Mouse (Mus musculus) CH12.LX (cell line): Measurements from ENCODE around the gene A730009L09Rik. TPM values are rescaled to one million over a fixed set of nuclear protein-coding genes. Genes with fewer than 3 reads are reported as not detected.

ENCODE experiments used
- DNase-seq: peaks from one replicate; pipeline ENCODE4 v3.0.0-alpha.2; 2013; ENCODE audit errors: extremely low read depth
- H3K27ac ChIP-seq: 2 replicates; pipeline ENCODE4 v1.5.1; 2012; ENCODE audit warnings: low read depth, mild to moderate bottlenecking, control low read depth, moderate library complexity; ENCODE audit not compliant: insufficient read depth
- H3K27me3 ChIP-seq: replicated peaks from 2 replicates; pipeline ENCODE3; 2012; ENCODE audit warnings: inconsistent platforms
- H3K36me3 ChIP-seq, 2 experiments: replicated peaks in 1 of 2; 2 replicates each; pipeline versions ENCODE3 to v1.6.1; 2012; ENCODE audit warnings: inconsistent platforms in 1 of 2, low read length in 1 of 2, mild to moderate bottlenecking in 1 of 2, mixed read lengths in 1 of 2, moderate library complexity in 1 of 2; ENCODE audit not compliant: control insufficient read depth in 1 of 2, insufficient read depth in 1 of 2
- H3K4me1 ChIP-seq, 2 experiments: 2 replicates each; pipeline ENCODE4 v1.6.1; 2012; ENCODE audit warnings: inconsistent platforms in 1 of 2, moderate library complexity in 1 of 2; ENCODE audit not compliant: insufficient read depth in 2 of 2, control insufficient read depth in 1 of 2
- H3K4me2 ChIP-seq: 2 replicates; pipeline ENCODE4 v1.6.1; 2012; ENCODE audit warnings: low read depth, mild to moderate bottlenecking, control low read depth; ENCODE audit not compliant: poor library complexity, insufficient read depth, severe bottlenecking
- H3K4me3 ChIP-seq, 3 experiments: fragments of 150-350 bp in 1 of 3; sonication (generic) in 1 of 3; replicated peaks in 1 of 3; 2 replicates each; pipeline versions ENCODE3 to v1.5.1; 2011 to 2012; ENCODE audit warnings: low read depth in 2 of 3, low read length in 2 of 3, mild to moderate bottlenecking in 2 of 3, moderate library complexity in 2 of 3, control low read depth in 1 of 3, improper control_type of control experiment in 1 of 3, inconsistent platforms in 1 of 3, mixed read lengths in 1 of 3; ENCODE audit not compliant: poor library complexity in 1 of 3
- H3K79me2 ChIP-seq: replicated peaks from 2 replicates; pipeline ENCODE4 v1.6.1; 2012; ENCODE audit warnings: mild to moderate bottlenecking, moderate library complexity; ENCODE audit not compliant: control insufficient read depth, poor library complexity, insufficient read depth, severe bottlenecking; ENCODE audit errors: extremely low read depth
- H3K9ac ChIP-seq: 2 replicates; pipeline ENCODE4 v1.6.1; 2012; ENCODE audit warnings: low read depth, mild to moderate bottlenecking, control low read depth, moderate library complexity; ENCODE audit not compliant: insufficient read depth
- H3K9me3 ChIP-seq: replicated peaks from 2 replicates; pipeline ENCODE3; 2012; ENCODE audit warnings: low read length, inconsistent platforms, mixed read lengths
- CHD1 ChIP-seq: IDR thresholded peaks from 2 replicates; pipeline ENCODE4 v1.6.1; 2012; ENCODE audit warnings: low read depth, low read length, improper control_type of control experiment, inconsistent platforms
- CHD2 ChIP-seq: IDR thresholded peaks from 2 replicates; pipeline ENCODE4 v1.6.1; 2011; ENCODE audit warnings: low read length, improper control_type of control experiment
- CTCF ChIP-seq, 2 experiments: IDR thresholded peaks in 1 of 2; conservative IDR thresholded peaks in 1 of 2; 2 replicates each; pipeline ENCODE4 v1.5.1; 2011 to 2012; ENCODE audit warnings: low read depth in 2 of 2, low read length in 2 of 2, improper control_type of control experiment in 1 of 2, inconsistent platforms in 1 of 2, mild to moderate bottlenecking in 1 of 2, moderate library complexity in 1 of 2
- E2F4 ChIP-seq: IDR thresholded peaks from 2 replicates; pipeline ENCODE4 v1.6.1; 2011; ENCODE audit warnings: low read depth, low read length, improper control_type of control experiment; ENCODE audit not compliant: insufficient replicate concordance
- ELF1 ChIP-seq: IDR thresholded peaks from 2 replicates; pipeline ENCODE4 v1.6.1; 2014; ENCODE audit warnings: low read depth, mild to moderate bottlenecking, inconsistent platforms, low read length, improper control_type of control experiment
- ETS1 ChIP-seq: conservative IDR thresholded peaks from 2 replicates; pipeline ENCODE4 v1.6.1; 2012; ENCODE audit warnings: low read depth, mild to moderate bottlenecking, inconsistent platforms, low read length, improper control_type of control experiment, moderate library complexity
- GABPA ChIP-seq: IDR thresholded peaks from 2 replicates; pipeline ENCODE4 v1.6.1; 2012; ENCODE audit warnings: low read depth, low read length, improper control_type of control experiment, inconsistent platforms; ENCODE audit not compliant: insufficient replicate concordance
- HCFC1 ChIP-seq: IDR thresholded peaks from 2 replicates; pipeline ENCODE4 v1.6.1; 2012; ENCODE audit warnings: low read depth, mild to moderate bottlenecking, inconsistent platforms, low read length, improper control_type of control experiment
- IRF4 ChIP-seq: IDR thresholded peaks from 2 replicates; pipeline ENCODE4 v1.6.1; 2014; ENCODE audit warnings: low read depth, mild to moderate bottlenecking, inconsistent platforms, low read length, improper control_type of control experiment
- JUN ChIP-seq: IDR thresholded peaks from 2 replicates; pipeline ENCODE4 v1.6.1; 2011; ENCODE audit warnings: low read depth, mild to moderate bottlenecking, low read length, improper control_type of control experiment, moderate library complexity; ENCODE audit not compliant: insufficient read depth
- JUND ChIP-seq: conservative IDR thresholded peaks from 2 replicates; pipeline ENCODE4 v1.6.1; 2011; ENCODE audit warnings: low read depth, low read length, improper control_type of control experiment
- KAT2A ChIP-seq: IDR thresholded peaks from 2 replicates; pipeline ENCODE4 v1.6.1; 2012; ENCODE audit warnings: low read length, improper control_type of control experiment, inconsistent platforms; ENCODE audit not compliant: insufficient replicate concordance
- MAFK ChIP-seq: IDR thresholded peaks from 2 replicates; pipeline ENCODE4 v1.6.1; 2011; ENCODE audit warnings: low read length, improper control_type of control experiment; ENCODE audit not compliant: insufficient replicate concordance
- MAX ChIP-seq: IDR thresholded peaks from 2 replicates; pipeline ENCODE4 v1.6.1; 2011; ENCODE audit warnings: low read length, improper control_type of control experiment
- MAZ ChIP-seq: IDR thresholded peaks from 2 replicates; pipeline ENCODE4 v1.6.1; 2012; ENCODE audit warnings: low read depth, mild to moderate bottlenecking, inconsistent platforms, low read length, improper control_type of control experiment, moderate library complexity
- MEF2A ChIP-seq: IDR thresholded peaks from 2 replicates; pipeline ENCODE4 v1.6.1; 2014; ENCODE audit warnings: low read depth, mild to moderate bottlenecking, inconsistent platforms, low read length, improper control_type of control experiment, borderline replicate concordance
- MXI1 ChIP-seq: IDR thresholded peaks from 2 replicates; pipeline ENCODE4 v1.6.1; 2011; ENCODE audit warnings: mild to moderate bottlenecking, low read depth, low read length, improper control_type of control experiment
- MYC ChIP-seq: IDR thresholded peaks from 2 replicates; pipeline ENCODE4 v1.6.1; 2011; ENCODE audit warnings: low read depth, mild to moderate bottlenecking, improper control_type of control experiment, low read length
- PAX5 ChIP-seq: IDR thresholded peaks from 2 replicates; pipeline ENCODE4 v1.6.1; 2012; ENCODE audit warnings: low read length, inconsistent platforms, mixed read lengths
- POLR2A ChIP-seq: IDR thresholded peaks from 2 replicates; pipeline ENCODE4 v1.6.1; 2011; ENCODE audit warnings: low read depth, mild to moderate bottlenecking, improper control_type of control experiment, low read length
- POLR2AphosphoS2 ChIP-seq: IDR thresholded peaks from 2 replicates; pipeline ENCODE4 v1.6.1; 2011; ENCODE audit warnings: low read depth, low read length, improper control_type of control experiment
- RAD21 ChIP-seq: IDR thresholded peaks from 2 replicates; pipeline ENCODE4 v1.6.1; 2011; ENCODE audit warnings: low read depth, mild to moderate bottlenecking, low read length, improper control_type of control experiment, moderate library complexity
- RCOR1 ChIP-seq: conservative IDR thresholded peaks from 2 replicates; pipeline ENCODE4 v1.6.1; 2012; ENCODE audit warnings: low read depth, mild to moderate bottlenecking, inconsistent platforms, low read length, improper control_type of control experiment
- SMC3 ChIP-seq: IDR thresholded peaks from 2 replicates; pipeline ENCODE4 v1.6.1; 2011; ENCODE audit warnings: low read depth, low read length, improper control_type of control experiment
- TBP ChIP-seq: conservative IDR thresholded peaks from 2 replicates; pipeline ENCODE4 v1.6.1; 2011; ENCODE audit warnings: low read depth, low read length, improper control_type of control experiment
- UBTF ChIP-seq: IDR thresholded peaks from 2 replicates; pipeline ENCODE4 v1.6.1; 2012; ENCODE audit warnings: low read depth, mild to moderate bottlenecking, inconsistent platforms, low read length, improper control_type of control experiment, moderate library complexity
- ZC3H11A ChIP-seq: IDR thresholded peaks from 2 replicates; pipeline ENCODE4 v1.6.1; 2012; ENCODE audit warnings: low read depth, mild to moderate bottlenecking, inconsistent platforms, low read length, improper control_type of control experiment
- ZKSCAN1 ChIP-seq: IDR thresholded peaks from 2 replicates; pipeline ENCODE4 v1.6.1; 2012; ENCODE audit warnings: low read depth, inconsistent platforms, low read length, improper control_type of control experiment, borderline replicate concordance
- ZMIZ1 ChIP-seq: IDR thresholded peaks from 2 replicates; pipeline ENCODE4 v1.6.1; 2012; ENCODE audit warnings: low read depth, mild to moderate bottlenecking, inconsistent platforms, low read length, improper control_type of control experiment
- ZNF384 ChIP-seq: IDR thresholded peaks from 2 replicates; pipeline ENCODE4 v1.6.1; 2012; ENCODE audit warnings: low read depth, low read length, improper control_type of control experiment, inconsistent platforms
- dilution Hi-C: fragments of 300-500 bp; cut with MboI; formaldehyde crosslinking; loops from 2 replicates; pipeline ENCODE4 v1.14.3; 2020; ENCODE audit warnings: low sequenced_read_pairs; ENCODE audit not compliant: extremely low pct_unique_long_range_greater_than_20kb, extremely low pct_ligation_motif_present
- in situ Hi-C: fragments of 300-500 bp; cut with MboI; formaldehyde crosslinking; loops from 3 replicates; pipeline ENCODE4 v1.14.3; 2019; ENCODE audit warnings: low sequenced_read_pairs, low pct_ligation_motif_present, low pct_unique_long_range_greater_than_20kb, mixed read lengths
- polyA plus RNA-seq: library from polyadenylated mRNA; unstranded; fragments of >175 nt; gene quantifications from 2 replicates; pipeline ENCODE4 v1.2.1, GENCODE M21; 2012; ENCODE audit warnings: low read depth; ENCODE audit not compliant: insufficient read length
- total RNA-seq, 2 experiments: library from RNA; depleted of rRNA; stranded (reverse); fragments of 300-350 nt in 1 of 2; fragments of >200 nt in 1 of 2; gene quantifications; 2 replicates each; pipeline ENCODE4 v1.2.3; 2012 to 2014

A730009L09Rik gene
- total and polyA plus RNA-seq, 3 experiments, result not detected

DNA sequence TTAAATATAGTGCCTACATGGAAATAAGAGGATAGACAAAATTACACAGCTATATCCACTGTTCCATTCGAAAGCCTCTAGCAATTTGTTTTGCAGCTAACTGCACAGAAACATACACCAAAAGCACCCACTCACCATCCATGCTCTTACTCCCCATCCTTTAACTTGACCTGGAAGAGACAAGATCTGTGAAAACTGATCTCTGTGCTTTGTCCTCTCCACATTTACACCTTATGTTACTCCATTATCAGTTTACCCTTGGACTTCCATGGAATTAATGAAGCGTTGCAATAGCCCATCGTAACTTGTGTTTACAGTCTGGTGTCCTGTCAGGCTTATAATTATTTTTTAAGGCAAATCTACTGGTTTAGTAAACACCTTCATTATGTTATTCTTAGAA, 20.1 kb upstream of the A730009L09Rik start:
- no peak for DNase-seq
- TF ChIP-seq UBTF (no peak), CHD2 (no peak), HCFC1 (no peak), TBP (no peak), MXI1 (no peak), MAZ (no peak), POLR2A (no peak), IRF4 (0 out of 2 replicates have a peak, but pooled peaks have one; percentile 11), CHD1 (0 out of 2 replicates have a peak, but pooled peaks have one; percentile 64), KAT2A (0 out of 2 replicates have a peak, but pooled peaks have one; percentile 16)
- Histone ChIP-seq H3K79me2 (no peaks in the 10 kb centered on the region), H3K27ac (no peak overlapping the region), H3K9me3 (no peaks in the 10 kb centered on the region), H3K27me3 (no peaks in the 10 kb centered on the region), H3K4me3 (no peak overlapping the region), H3K9ac (peak overlapping the region; percentile 56; the same call in 1 of the 2 replicates), H3K4me1 (peaks cover 8 to 29% of the 10 kb centered on the region in 2 experiments; a peak in 3 of 4 replicates), H3K36me3 (no peaks in the 10 kb centered on the region), H3K4me2 (peak overlapping the region; percentile 68)
- dilution Hi-C loops, result no loop called here
- in situ Hi-C loops, result no loop called here

DNA sequence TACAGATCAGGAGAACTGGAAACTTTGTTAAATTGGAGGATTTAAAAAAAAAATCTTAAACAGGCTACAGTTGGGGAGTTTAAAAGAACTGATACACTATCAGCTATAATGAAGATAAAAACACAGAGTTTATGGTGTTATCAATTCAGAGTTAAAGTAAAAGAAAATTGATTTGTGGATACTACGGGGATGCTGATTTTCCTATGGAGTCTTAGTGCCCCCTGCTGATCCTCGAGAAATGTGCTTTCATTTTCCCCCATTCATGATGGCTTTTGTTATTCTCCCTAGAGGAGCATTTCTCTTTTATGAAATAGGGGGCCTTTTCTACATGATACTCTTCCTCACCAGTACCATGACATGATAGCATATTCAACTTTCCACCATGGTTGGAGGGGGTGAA, 19.5 kb upstream of the A730009L09Rik start:
- Histone ChIP-seq H3K27me3 (no peaks in the 10 kb centered on the region), H3K27ac (no peak overlapping the region), H3K79me2 (no peaks in the 10 kb centered on the region), H3K36me3 (no peaks in the 10 kb centered on the region), H3K9ac (peak overlapping the region; percentile 56; the same call in 1 of the 2 replicates), H3K9me3 (no peaks in the 10 kb centered on the region), H3K4me1 (peaks cover 8 to 29% of the 10 kb centered on the region in 2 experiments; a peak in 3 of 4 replicates), H3K4me2 (peak overlapping the region; percentile 68), H3K4me3 (peak overlapping the region in 1 of 3 experiments; percentile 25)
- DNase-seq, result peak; percentile 72
- TF ChIP-seq MEF2A, result peak; percentile 35; the same call in 1 of the 2 replicates
- TF ChIP-seq RAD21, result peak; percentile 99
- no peak for TF ChIP-seq CHD1
- TF ChIP-seq E2F4, result 0 out of 2 replicates have a peak, but pooled peaks have one; percentile 59
- TF ChIP-seq MAFK, result no peak
- peak; percentile 61 for TF ChIP-seq IRF4
- peak; percentile 59 to 93 for TF ChIP-seq CTCF (conservative IDR thresholded peaks at IDR 0.05 in 1 of 2, IDR thresholded peaks at IDR 0.05 in 1 of 2; ENCODE audit: low read depth in 2 of 2, low read length in 2 of 2)
- TF ChIP-seq ZC3H11A, result peak; percentile 83
- no peak for TF ChIP-seq ZMIZ1
- no peak for TF ChIP-seq MAZ
- peak; percentile 66 for TF ChIP-seq JUND
- TF ChIP-seq SMC3, result peak; percentile 88
- TF ChIP-seq RCOR1, result 0 out of 2 replicates have a peak, but pooled peaks have one; percentile 44
- no peak for TF ChIP-seq POLR2A
- no peak for TF ChIP-seq KAT2A
- TF ChIP-seq ZKSCAN1, result no peak
- peak; percentile 39; the same call in 1 of the 2 replicates for TF ChIP-seq ETS1
- no peak for TF ChIP-seq HCFC1
- TF ChIP-seq GABPA, result no peak
- no peak for TF ChIP-seq UBTF
- TF ChIP-seq ZNF384, result peak; percentile 51; the same call in 1 of the 2 replicates
- TF ChIP-seq JUN, result no peak; the same call in 1 of the 2 replicates
- 0 out of 2 replicates have a peak, but pooled peaks have one; percentile 48 for TF ChIP-seq MAX
- TF ChIP-seq ELF1, result 0 out of 2 replicates have a peak, but pooled peaks have one; percentile 33
- peak; percentile 68; the same call in 1 of the 2 replicates for TF ChIP-seq MYC
- TF ChIP-seq POLR2AphosphoS2, result no peak
- TF ChIP-seq PAX5, result no peak
- TF ChIP-seq MXI1, result no peak
- dilution Hi-C loops, result no loop called here
- in situ Hi-C loops, result no loop called here
